Mouse (Mus musculus) CH12.LX (cell line): ENCODE results near the gene Gtf2h5. TPM values are rescaled to one million over a fixed set of nuclear protein-coding genes. Genes with fewer than 3 reads are reported as not detected.

ENCODE experiments used
- DNase-seq: peaks from one replicate; pipeline ENCODE4 v3.0.0-alpha.2; 2013; ENCODE audit errors: extremely low read depth
- H3K27ac ChIP-seq: 2 replicates; pipeline ENCODE4 v1.5.1; 2012; ENCODE audit warnings: low read depth, mild to moderate bottlenecking, control low read depth, moderate library complexity; ENCODE audit not compliant: insufficient read depth
- H3K27me3 ChIP-seq: replicated peaks from 2 replicates; pipeline ENCODE3; 2012; ENCODE audit warnings: inconsistent platforms
- H3K36me3 ChIP-seq, 2 experiments: replicated peaks in 1 of 2; 2 replicates each; pipeline versions ENCODE3 to v1.6.1; 2012; ENCODE audit warnings: inconsistent platforms in 1 of 2, low read length in 1 of 2, mild to moderate bottlenecking in 1 of 2, mixed read lengths in 1 of 2, moderate library complexity in 1 of 2; ENCODE audit not compliant: control insufficient read depth in 1 of 2, insufficient read depth in 1 of 2
- H3K4me1 ChIP-seq, 2 experiments: 2 replicates each; pipeline ENCODE4 v1.6.1; 2012; ENCODE audit warnings: inconsistent platforms in 1 of 2, moderate library complexity in 1 of 2; ENCODE audit not compliant: insufficient read depth in 2 of 2, control insufficient read depth in 1 of 2
- H3K4me2 ChIP-seq: 2 replicates; pipeline ENCODE4 v1.6.1; 2012; ENCODE audit warnings: low read depth, mild to moderate bottlenecking, control low read depth; ENCODE audit not compliant: poor library complexity, insufficient read depth, severe bottlenecking
- H3K4me3 ChIP-seq, 3 experiments: fragments of 150-350 bp in 1 of 3; sonication (generic) in 1 of 3; replicated peaks in 1 of 3; 2 replicates each; pipeline versions ENCODE3 to v1.5.1; 2011 to 2012; ENCODE audit warnings: low read depth in 2 of 3, low read length in 2 of 3, mild to moderate bottlenecking in 2 of 3, moderate library complexity in 2 of 3, control low read depth in 1 of 3, improper control_type of control experiment in 1 of 3, inconsistent platforms in 1 of 3, mixed read lengths in 1 of 3; ENCODE audit not compliant: poor library complexity in 1 of 3
- H3K79me2 ChIP-seq: replicated peaks from 2 replicates; pipeline ENCODE4 v1.6.1; 2012; ENCODE audit warnings: mild to moderate bottlenecking, moderate library complexity; ENCODE audit not compliant: control insufficient read depth, poor library complexity, insufficient read depth, severe bottlenecking; ENCODE audit errors: extremely low read depth
- H3K9ac ChIP-seq: 2 replicates; pipeline ENCODE4 v1.6.1; 2012; ENCODE audit warnings: low read depth, mild to moderate bottlenecking, control low read depth, moderate library complexity; ENCODE audit not compliant: insufficient read depth
- H3K9me3 ChIP-seq: replicated peaks from 2 replicates; pipeline ENCODE3; 2012; ENCODE audit warnings: low read length, inconsistent platforms, mixed read lengths
- BHLHE40 ChIP-seq: IDR thresholded peaks from 2 replicates; pipeline ENCODE4 v1.6.1; 2011; ENCODE audit warnings: mild to moderate bottlenecking, low read depth, low read length, improper control_type of control experiment
- CHD1 ChIP-seq: IDR thresholded peaks from 2 replicates; pipeline ENCODE4 v1.6.1; 2012; ENCODE audit warnings: low read depth, low read length, improper control_type of control experiment, inconsistent platforms
- CTCF ChIP-seq, 2 experiments: IDR thresholded peaks in 1 of 2; conservative IDR thresholded peaks in 1 of 2; 2 replicates each; pipeline ENCODE4 v1.5.1; 2011 to 2012; ENCODE audit warnings: low read depth in 2 of 2, low read length in 2 of 2, improper control_type of control experiment in 1 of 2, inconsistent platforms in 1 of 2, mild to moderate bottlenecking in 1 of 2, moderate library complexity in 1 of 2
- E2F4 ChIP-seq: IDR thresholded peaks from 2 replicates; pipeline ENCODE4 v1.6.1; 2011; ENCODE audit warnings: low read depth, low read length, improper control_type of control experiment; ENCODE audit not compliant: insufficient replicate concordance
- ELF1 ChIP-seq: IDR thresholded peaks from 2 replicates; pipeline ENCODE4 v1.6.1; 2014; ENCODE audit warnings: low read depth, mild to moderate bottlenecking, inconsistent platforms, low read length, improper control_type of control experiment
- EP300 ChIP-seq: IDR thresholded peaks from 2 replicates; pipeline ENCODE4 v1.6.1; 2011; ENCODE audit warnings: low read length, improper control_type of control experiment
- ETS1 ChIP-seq: conservative IDR thresholded peaks from 2 replicates; pipeline ENCODE4 v1.6.1; 2012; ENCODE audit warnings: low read depth, mild to moderate bottlenecking, inconsistent platforms, low read length, improper control_type of control experiment, moderate library complexity
- GABPA ChIP-seq: IDR thresholded peaks from 2 replicates; pipeline ENCODE4 v1.6.1; 2012; ENCODE audit warnings: low read depth, low read length, improper control_type of control experiment, inconsistent platforms; ENCODE audit not compliant: insufficient replicate concordance
- HCFC1 ChIP-seq: IDR thresholded peaks from 2 replicates; pipeline ENCODE4 v1.6.1; 2012; ENCODE audit warnings: low read depth, mild to moderate bottlenecking, inconsistent platforms, low read length, improper control_type of control experiment
- IRF4 ChIP-seq: IDR thresholded peaks from 2 replicates; pipeline ENCODE4 v1.6.1; 2014; ENCODE audit warnings: low read depth, mild to moderate bottlenecking, inconsistent platforms, low read length, improper control_type of control experiment
- JUN ChIP-seq: IDR thresholded peaks from 2 replicates; pipeline ENCODE4 v1.6.1; 2011; ENCODE audit warnings: low read depth, mild to moderate bottlenecking, low read length, improper control_type of control experiment, moderate library complexity; ENCODE audit not compliant: insufficient read depth
- KAT2A ChIP-seq: IDR thresholded peaks from 2 replicates; pipeline ENCODE4 v1.6.1; 2012; ENCODE audit warnings: low read length, improper control_type of control experiment, inconsistent platforms; ENCODE audit not compliant: insufficient replicate concordance
- MAFK ChIP-seq: IDR thresholded peaks from 2 replicates; pipeline ENCODE4 v1.6.1; 2011; ENCODE audit warnings: low read length, improper control_type of control experiment; ENCODE audit not compliant: insufficient replicate concordance
- MAX ChIP-seq: IDR thresholded peaks from 2 replicates; pipeline ENCODE4 v1.6.1; 2011; ENCODE audit warnings: low read length, improper control_type of control experiment
- MAZ ChIP-seq: IDR thresholded peaks from 2 replicates; pipeline ENCODE4 v1.6.1; 2012; ENCODE audit warnings: low read depth, mild to moderate bottlenecking, inconsistent platforms, low read length, improper control_type of control experiment, moderate library complexity
- MEF2A ChIP-seq: IDR thresholded peaks from 2 replicates; pipeline ENCODE4 v1.6.1; 2014; ENCODE audit warnings: low read depth, mild to moderate bottlenecking, inconsistent platforms, low read length, improper control_type of control experiment, borderline replicate concordance
- MXI1 ChIP-seq: IDR thresholded peaks from 2 replicates; pipeline ENCODE4 v1.6.1; 2011; ENCODE audit warnings: mild to moderate bottlenecking, low read depth, low read length, improper control_type of control experiment
- NELFE ChIP-seq: IDR thresholded peaks from 2 replicates; pipeline ENCODE4 v1.6.1; 2011; ENCODE audit warnings: low read depth, low read length, improper control_type of control experiment
- NRF1 ChIP-seq: IDR thresholded peaks from 2 replicates; pipeline ENCODE4 v1.6.1; 2014; ENCODE audit warnings: low read depth, mild to moderate bottlenecking, inconsistent platforms, low read length, improper control_type of control experiment, moderate library complexity
- PAX5 ChIP-seq: IDR thresholded peaks from 2 replicates; pipeline ENCODE4 v1.6.1; 2012; ENCODE audit warnings: low read length, inconsistent platforms, mixed read lengths
- POLR2A ChIP-seq: IDR thresholded peaks from 2 replicates; pipeline ENCODE4 v1.6.1; 2011; ENCODE audit warnings: low read depth, mild to moderate bottlenecking, improper control_type of control experiment, low read length
- POLR2AphosphoS2 ChIP-seq: IDR thresholded peaks from 2 replicates; pipeline ENCODE4 v1.6.1; 2011; ENCODE audit warnings: low read depth, low read length, improper control_type of control experiment
- RAD21 ChIP-seq: IDR thresholded peaks from 2 replicates; pipeline ENCODE4 v1.6.1; 2011; ENCODE audit warnings: low read depth, mild to moderate bottlenecking, low read length, improper control_type of control experiment, moderate library complexity
- RCOR1 ChIP-seq: conservative IDR thresholded peaks from 2 replicates; pipeline ENCODE4 v1.6.1; 2012; ENCODE audit warnings: low read depth, mild to moderate bottlenecking, inconsistent platforms, low read length, improper control_type of control experiment
- SIN3A ChIP-seq: IDR thresholded peaks from 2 replicates; pipeline ENCODE4 v1.6.1; 2012; ENCODE audit warnings: low read length, improper control_type of control experiment, inconsistent platforms
- SMC3 ChIP-seq: IDR thresholded peaks from 2 replicates; pipeline ENCODE4 v1.6.1; 2011; ENCODE audit warnings: low read depth, low read length, improper control_type of control experiment
- TBP ChIP-seq: conservative IDR thresholded peaks from 2 replicates; pipeline ENCODE4 v1.6.1; 2011; ENCODE audit warnings: low read depth, low read length, improper control_type of control experiment
- UBTF ChIP-seq: IDR thresholded peaks from 2 replicates; pipeline ENCODE4 v1.6.1; 2012; ENCODE audit warnings: low read depth, mild to moderate bottlenecking, inconsistent platforms, low read length, improper control_type of control experiment, moderate library complexity
- USF1 ChIP-seq: IDR thresholded peaks from 2 replicates; pipeline ENCODE4 v1.6.1; 2014; ENCODE audit warnings: low read depth, mild to moderate bottlenecking, inconsistent platforms, low read length, improper control_type of control experiment
- USF2 ChIP-seq: conservative IDR thresholded peaks from 2 replicates; pipeline ENCODE4 v1.6.1; 2011; ENCODE audit warnings: low read depth, low read length, improper control_type of control experiment
- ZC3H11A ChIP-seq: IDR thresholded peaks from 2 replicates; pipeline ENCODE4 v1.6.1; 2012; ENCODE audit warnings: low read depth, mild to moderate bottlenecking, inconsistent platforms, low read length, improper control_type of control experiment
- ZKSCAN1 ChIP-seq: IDR thresholded peaks from 2 replicates; pipeline ENCODE4 v1.6.1; 2012; ENCODE audit warnings: low read depth, inconsistent platforms, low read length, improper control_type of control experiment, borderline replicate concordance
- ZMIZ1 ChIP-seq: IDR thresholded peaks from 2 replicates; pipeline ENCODE4 v1.6.1; 2012; ENCODE audit warnings: low read depth, mild to moderate bottlenecking, inconsistent platforms, low read length, improper control_type of control experiment
- ZNF384 ChIP-seq: IDR thresholded peaks from 2 replicates; pipeline ENCODE4 v1.6.1; 2012; ENCODE audit warnings: low read depth, low read length, improper control_type of control experiment, inconsistent platforms
- dilution Hi-C: fragments of 300-500 bp; cut with MboI; formaldehyde crosslinking; loops from 2 replicates; pipeline ENCODE4 v1.14.3; 2020; ENCODE audit warnings: low sequenced_read_pairs; ENCODE audit not compliant: extremely low pct_unique_long_range_greater_than_20kb, extremely low pct_ligation_motif_present
- in situ Hi-C: fragments of 300-500 bp; cut with MboI; formaldehyde crosslinking; loops from 3 replicates; pipeline ENCODE4 v1.14.3; 2019; ENCODE audit warnings: low sequenced_read_pairs, low pct_ligation_motif_present, low pct_unique_long_range_greater_than_20kb, mixed read lengths
- polyA plus RNA-seq: library from polyadenylated mRNA; unstranded; fragments of >175 nt; gene quantifications from 2 replicates; pipeline ENCODE4 v1.2.1, GENCODE M21; 2012; ENCODE audit warnings: low read depth; ENCODE audit not compliant: insufficient read length
- total RNA-seq, 2 experiments: library from RNA; depleted of rRNA; stranded (reverse); fragments of 300-350 nt in 1 of 2; fragments of >200 nt in 1 of 2; gene quantifications; 2 replicates each; pipeline ENCODE4 v1.2.3; 2012 to 2014

Gtf2h5 gene
- total and polyA plus RNA-seq, 3 experiments = 62.2 to 116 (median 97.8) TPM

- no peak for TF ChIP-seq ZMIZ1
- Histone ChIP-seq H3K79me2 (no peaks in the 10 kb centered on the region), H3K9me3 (no peaks in the 10 kb centered on the region), H3K4me2 (no peak overlapping the region), H3K36me3 (peaks cover 11 to 28% of the 10 kb centered on the region in 2 experiments), H3K4me3 (no peak overlapping the region), H3K9ac (no peak overlapping the region), H3K27me3 (no peaks in the 10 kb centered on the region), H3K4me1 (peaks cover 20 to 51% of the 10 kb centered on the region in 2 experiments), H3K27ac (no peak overlapping the region)
- DNase-seq = no peak
- dilution Hi-C loops = no loop called here
- in situ Hi-C loops = no loop called here
These were observed 45.9 kb downstream of the Gtf2h5 start for GRCm38 (mm10) chr17:6125441-6125840.

- DNase-seq = peak; percentile 61
- Histone ChIP-seq H3K27me3 (no peaks in the 10 kb centered on the region), H3K4me1 (peaks cover 20 to 47% of the 10 kb centered on the region in 2 experiments), H3K9ac (peak overlapping the region; percentile 60), H3K9me3 (no peaks in the 10 kb centered on the region), H3K27ac (peak overlapping the region; percentile 56), H3K79me2 (no peaks in the 10 kb centered on the region), H3K36me3 (peaks cover 2 to 18% of the 10 kb centered on the region in 2 experiments), H3K4me2 (peak overlapping the region; percentile 62), H3K4me3 (no peak overlapping the region)
- in situ Hi-C loops = no loop called here
- dilution Hi-C loops = no loop called here
- TF ChIP-seq ZNF384 = peak; percentile 99
- 0 out of 2 replicates have a peak, but pooled peaks have one; percentile 35 for TF ChIP-seq BHLHE40
- TF ChIP-seq SIN3A = no peak
- peak; percentile 100 for TF ChIP-seq CHD1
- TF ChIP-seq EP300 = peak; percentile 55
- TF ChIP-seq RCOR1 = no peak
- TF ChIP-seq ELF1 = peak; percentile 59; the same call in 1 of the 2 replicates
- no peak for TF ChIP-seq UBTF
- TF ChIP-seq HCFC1 = no peak; the same call in 1 of the 2 replicates
- no peak for TF ChIP-seq MAZ
- no peak for TF ChIP-seq PAX5
- TF ChIP-seq GABPA = no peak
- TF ChIP-seq SMC3 = no peak
- TF ChIP-seq MXI1 = no peak
- no peak for TF ChIP-seq POLR2A
- TF ChIP-seq ZMIZ1 = no peak
- no peak; the same call in 1 of the 2 replicates for TF ChIP-seq ETS1
- no peak for TF ChIP-seq E2F4
- no peak for TF ChIP-seq NRF1
- TF ChIP-seq MAX = no peak
- TF ChIP-seq RAD21 = no peak
- no peak; the same call in 1 of the 2 replicates for TF ChIP-seq USF1
- TF ChIP-seq JUN = no peak
- peak; percentile 55; the same call in 1 of the 2 replicates for TF ChIP-seq MEF2A
- TF ChIP-seq USF2 = no peak
- TF ChIP-seq KAT2A = no peak
- no peak for TF ChIP-seq CTCF (conservative IDR thresholded peaks at IDR 0.05 in 1 of 2, IDR thresholded peaks at IDR 0.05 in 1 of 2; ENCODE audit: low read depth in 2 of 2, low read length in 2 of 2)
- TF ChIP-seq ZC3H11A = no peak
- no peak for TF ChIP-seq POLR2AphosphoS2
- no peak for TF ChIP-seq ZKSCAN1
- TF ChIP-seq TBP = no peak
- peak; percentile 68 for TF ChIP-seq IRF4
- TF ChIP-seq NELFE = no peak
- no peak for TF ChIP-seq MAFK
These were observed 48.5 kb downstream of the Gtf2h5 start for GRCm38 (mm10) chr17:6128039-6128438.
